Mouse (Mus musculus) bone marrow, adult 2 months (tissue): Measurements from ENCODE around the gene Ckap4.

Experiments
- CTCF ChIP-seq: fragments of 200-500 bp; IDR thresholded peaks from 2 replicates; pipeline ENCODE4 v1.5.1; 2011; ENCODE audit warnings: low read length, control low read depth; ENCODE audit not compliant: control insufficient read depth, insufficient read depth
- POLR2A ChIP-seq: fragments of 200-500 bp; IDR thresholded peaks from 2 replicates; pipeline ENCODE4 v1.6.1; 2011; ENCODE audit warnings: low read depth, mild to moderate bottlenecking, control low read depth, low read length, borderline replicate concordance; ENCODE audit not compliant: control insufficient read depth

- no peak for TF ChIP-seq CTCF
- TF ChIP-seq POLR2A, result no peak
Observed at GRCm38 (mm10) chr10:84582236-84582635, 48.4 kb upstream of the Ckap4 start.
